Mouse (Mus musculus) layer of hippocampus, postnatal 10 days (tissue): ENCODE measurements around the gene Dusp23. TPM values are rescaled to one million over a fixed set of nuclear protein-coding genes. Genes with fewer than 3 reads are reported as not detected.

Source experiments
- total RNA-seq, 2 experiments: library from RNA; stranded (reverse); gene quantifications; 2 replicates each; pipeline ENCODE4 v1.2.3; 2021

Dusp23 gene
- total RNA-seq, 2 experiments from 2014 or later, result 8.3 to 8.9 TPM

Other genes starting within 250 kb of the Dusp23 start
- gene Slamf9, start 157.6 kb downstream of the Dusp23 start, total RNA-seq, result 1 to 10 TPM in 1 of 2 experiments, under 1 TPM in 1; 0.64 to 1.1 TPM
- gene Igsf9, start 151.2 kb downstream of the Dusp23 start, total RNA-seq, result 10 to 100 TPM; 13.9 to 15.5 TPM
- 10 to 100 TPM; 20.7 to 21.4 TPM for gene Tagln2, start 132.9 kb downstream of the Dusp23 start, total RNA-seq
- 1 to 10 TPM; 3.3 to 4.9 TPM for gene Cfap45, start 112.2 kb downstream of the Dusp23 start, total RNA-seq
- under 1 TPM; 0.51 to 0.85 TPM for gene Vsig8, start 77.0 kb downstream of the Dusp23 start, total RNA-seq
- not detected for gene Slamf8, start 42.4 kb downstream of the Dusp23 start, total RNA-seq
- gene Fcrl6, start 30.4 kb downstream of the Dusp23 start, total RNA-seq, result under 1 TPM in 1 of 2 experiments, not detected in 1; 0.25 TPM
- not detected for gene Crp, start 65.1 kb upstream of the Dusp23 start, total RNA-seq